Mouse (Mus musculus): Measurements from ENCODE around the gene Mnt.

DNA sequence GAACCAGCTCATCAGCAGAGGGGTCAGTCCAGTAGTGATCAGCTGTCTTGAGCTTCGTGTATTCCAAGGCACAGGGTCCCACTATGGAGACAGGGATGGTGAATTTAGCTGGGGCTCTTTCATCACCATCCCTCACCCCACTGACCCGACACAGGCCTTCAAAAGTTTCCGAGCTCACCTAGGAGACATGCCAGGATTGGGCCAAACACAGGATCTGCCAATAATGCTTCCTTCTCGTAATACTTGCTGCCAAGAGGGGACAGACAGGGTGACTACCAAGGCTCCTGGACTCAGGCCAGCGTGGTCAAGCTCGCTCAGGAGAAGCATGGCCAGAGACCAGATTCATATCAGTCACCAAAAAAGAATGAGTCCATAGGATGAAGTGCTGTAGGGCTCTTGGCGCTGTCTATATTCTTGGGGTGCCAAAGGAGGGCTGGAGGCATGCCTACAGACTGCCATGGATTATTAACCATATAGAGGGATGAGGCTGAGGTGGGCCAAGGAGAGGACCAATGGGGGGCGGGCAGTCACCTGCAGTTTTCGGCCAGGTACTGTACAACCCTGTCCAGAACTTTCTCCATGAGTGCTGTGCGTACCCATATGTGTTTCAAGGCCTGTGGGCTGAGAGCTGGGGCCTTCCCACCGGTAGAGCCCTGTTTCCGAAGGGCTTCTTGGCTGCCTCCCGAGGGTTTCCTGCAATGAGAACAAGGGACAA lies 37.5 kb downstream of the Mnt start:
- TF ChIP-seq CTCF (IDR thresholded peaks at IDR 0.05; ENCODE audit: insufficient read depth, low read depth, low read length) (no peak), POLR2A (IDR thresholded peaks at IDR 0.05; ENCODE audit: insufficient read depth, low read depth, low read length) (no peak)
